Mouse (Mus musculus): Measurements from ENCODE around the gene Gm5737.

The Gm5737 gene

GRCm38 (mm10) chr7:120842345-120843036 is 30.3 kb downstream of the Gm5737 start, which contains the start of gene Eef2k:
TSS of gene Eef2k (plus strand) at chr7:120842831.
- DNase-seq (ENCODE audit: low read depth, low spot score): peak; percentile 75

- peak; percentile 72 for DNase-seq (ENCODE audit: low read depth, low spot score)
Observed at GRCm38 (mm10) chr7:120843037-120843621, 31.0 kb downstream of the Gm5737 start.

GRCm38 (mm10) chr7:120843852-120844435 is 31.8 kb downstream of the Gm5737 start:
- DNase-seq (ENCODE audit: low read depth, low spot score): no peak

GRCm38 (mm10) chr7:120844689-120845088 is 32.5 kb downstream of the Gm5737 start:
- no peak for DNase-seq (ENCODE audit: low read depth, low spot score)

GRCm38 (mm10) chr7:120848831-120849512 is 36.8 kb downstream of the Gm5737 start:
- no peak for DNase-seq (ENCODE audit: low read depth, low spot score)

- no peak for DNase-seq (ENCODE audit: low read depth, low spot score)
Observed at GRCm38 (mm10) chr7:120850165-120850564, 38.0 kb downstream of the Gm5737 start.

GRCm38 (mm10) chr7:120859854-120860253 is 47.7 kb downstream of the Gm5737 start:
- no peak for DNase-seq (ENCODE audit: low read depth, low spot score)

GRCm38 (mm10) chr7:120860799-120861487 is 48.8 kb downstream of the Gm5737 start:
- DNase-seq (ENCODE audit: low read depth, low spot score): no peak

GRCm38 (mm10) chr7:120861488-120862047 is 49.4 kb downstream of the Gm5737 start:
- DNase-seq (ENCODE audit: low read depth, low spot score): no peak

- DNase-seq (ENCODE audit: low read depth, low spot score): no peak
Observed at GRCm38 (mm10) chr7:120862196-120862595, 50.0 kb downstream of the Gm5737 start.

- no peak for DNase-seq (ENCODE audit: low read depth, low spot score)
Observed at GRCm38 (mm10) chr7:120862626-120863025, 50.5 kb downstream of the Gm5737 start.

GRCm38 (mm10) chr7:120863476-120863875 is 51.3 kb downstream of the Gm5737 start:
- no peak for DNase-seq (ENCODE audit: low read depth, low spot score)

GRCm38 (mm10) chr7:120865100-120865499 is 52.9 kb downstream of the Gm5737 start:
- DNase-seq (ENCODE audit: low read depth, low spot score): no peak

- no peak for DNase-seq (ENCODE audit: low read depth, low spot score)
Observed at GRCm38 (mm10) chr7:120865832-120866231, 53.7 kb downstream of the Gm5737 start.

GRCm38 (mm10) chr7:120866684-120867083 is 54.5 kb downstream of the Gm5737 start:
- DNase-seq (ENCODE audit: low read depth, low spot score): no peak

GRCm38 (mm10) chr7:120867720-120868119 is 55.6 kb downstream of the Gm5737 start:
- no peak for DNase-seq (ENCODE audit: low read depth, low spot score)

GRCm38 (mm10) chr7:120869883-120870282 is 57.7 kb downstream of the Gm5737 start:
- DNase-seq (ENCODE audit: low read depth, low spot score): no peak

- DNase-seq (ENCODE audit: low read depth, low spot score): no peak
Observed at GRCm38 (mm10) chr7:120870431-120871008, 58.4 kb downstream of the Gm5737 start.

GRCm38 (mm10) chr7:120873083-120873482 is 60.9 kb downstream of the Gm5737 start:
- DNase-seq (ENCODE audit: low read depth, low spot score): no peak

GRCm38 (mm10) chr7:120874021-120874420 is 61.9 kb downstream of the Gm5737 start:
- no peak for DNase-seq (ENCODE audit: low read depth, low spot score)

Data from brain, embryonic 18.5 days (tissue).